Mouse (Mus musculus) left cerebral cortex, adult 9 months (tissue): Measurements from ENCODE around the gene Spire2.

Experiments used
- DNase-seq, 2 experiments: peaks; one replicate each; pipeline ENCODE4 v3.0.0; 2022; ENCODE audit warnings: low spot score in 2 of 2

Gene Spire2

DNA sequence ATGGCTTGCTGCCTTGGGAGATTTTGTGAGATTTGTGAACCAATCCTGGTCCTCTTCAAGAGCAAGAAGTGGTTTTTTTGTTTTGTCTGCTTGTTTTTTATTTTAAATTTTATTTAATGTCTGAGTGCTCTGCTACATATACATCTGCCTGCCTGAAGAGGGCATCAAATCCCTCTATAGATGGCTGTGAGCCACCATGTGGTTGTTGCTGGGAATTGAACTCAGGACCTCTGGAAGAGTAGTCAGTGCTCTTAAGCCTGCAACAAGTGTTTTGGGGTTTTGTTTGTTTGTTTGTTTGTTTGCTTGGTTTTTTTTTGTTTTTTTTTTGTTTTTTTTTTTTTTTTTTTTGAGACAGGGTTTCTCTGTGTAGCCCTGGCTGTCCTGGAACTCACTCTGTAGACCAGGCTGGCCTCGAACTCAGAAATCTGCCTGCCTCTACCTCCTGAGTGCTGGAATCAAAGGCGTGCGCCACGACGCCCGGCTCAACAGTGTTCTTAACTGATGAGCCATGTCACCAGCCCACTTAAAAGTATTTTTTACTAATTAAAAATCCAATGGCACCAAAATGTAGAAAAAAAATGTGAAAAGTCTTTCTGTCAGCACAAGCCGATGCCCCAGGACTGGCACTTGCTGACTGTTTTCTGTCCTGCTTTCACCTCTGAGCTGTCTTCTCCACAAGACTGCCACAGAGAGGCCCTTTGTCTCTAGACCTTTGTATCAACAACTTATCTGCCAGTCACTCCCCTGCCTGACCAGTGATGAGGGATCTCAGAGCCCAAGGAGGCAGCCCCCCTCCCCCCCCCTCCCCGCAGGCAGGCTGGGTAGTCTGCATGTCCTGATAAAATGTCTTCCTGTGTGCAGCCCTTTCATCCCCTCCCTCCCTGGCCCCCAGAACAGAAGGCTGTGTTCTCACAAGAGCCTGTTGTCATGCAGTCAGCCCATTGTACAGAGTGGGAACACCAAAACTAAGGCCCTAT, 83.7 kb downstream of the Spire2 start:
- no peak for DNase-seq

DNA sequence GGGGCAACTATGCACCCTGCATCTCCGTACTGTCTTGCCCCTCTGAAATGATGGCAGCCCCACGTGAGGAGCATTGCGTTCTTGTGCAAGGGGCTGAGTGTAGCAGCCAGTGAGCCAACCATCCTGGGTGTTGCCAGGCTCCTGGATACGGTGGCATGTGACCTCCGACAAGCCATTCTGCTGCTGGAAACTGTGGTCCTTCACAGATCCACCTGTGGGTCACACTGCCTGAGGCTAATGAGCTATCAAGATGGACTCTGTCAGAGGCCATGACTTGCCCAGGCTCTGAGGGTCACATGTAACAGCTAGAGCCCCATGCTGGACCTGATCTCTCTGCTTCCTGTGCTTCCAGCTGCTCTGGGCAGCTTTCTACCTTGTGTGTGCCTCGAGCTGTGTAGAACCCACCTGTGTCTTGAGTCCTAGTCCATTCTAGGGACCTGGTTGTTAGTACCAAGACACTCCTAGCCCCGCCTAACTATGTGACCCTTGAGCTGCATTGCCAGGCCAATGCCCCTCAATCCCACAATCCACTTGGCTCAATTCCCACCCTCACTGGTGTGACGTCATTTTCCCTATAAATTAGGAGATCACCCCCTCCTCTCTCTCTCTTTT, 84.5 kb downstream of the Spire2 start:
- DNase-seq, result no peak
